Mouse (Mus musculus): ENCODE measurements at regions not wholly inside any gene's neighbourhood (a gene's known extent, or its start where the extent isn't known, plus 50 kb on each side); places are given as distances from the start of the nearest gene placed in this dataset.

- Histone ChIP-seq H3K4me1 (ENCODE audit: insufficient read depth, low read depth, low read length) (no peaks in the 10 kb centered on the region), H3K9me3 (replicated peaks) (peaks cover 53% of the 10 kb centered on the region), H3K4me3 (ENCODE audit: low read depth, low read length) (peak overlapping the region; percentile 7; the same call in 1 of the 2 replicates), H3K36me3 (replicated peaks) (no peaks in the 10 kb centered on the region), H3K27me3 (ENCODE audit: insufficient read depth, low read length) (no peaks in the 10 kb centered on the region)
- ATAC-seq (ENCODE audit: extremely low read depth, insufficient number of reproducible peaks, low FRiP score, poor library complexity, severe bottlenecking) (no peak), DNase-seq (ENCODE audit: low spot score) (no peak)
- TF ChIP-seq TAL1 (conservative IDR thresholded peaks at IDR 0.05; ENCODE audit: low read depth, low read length) (no peak), CTCF (IDR thresholded peaks at IDR 0.05; ENCODE audit: low read depth, low read length) (no peak), GATA1 (IDR thresholded peaks at IDR 0.05; ENCODE audit: borderline replicate concordance, low read length) (no peak), GATA2 (IDR thresholded peaks at IDR 0.05; ENCODE audit: borderline replicate concordance, low read depth, low read length) (no peak), POLR2AphosphoS5 (IDR thresholded peaks at IDR 0.05; ENCODE audit: insufficient replicate concordance, low read depth, low read length) (no peak)
These were observed 377.6 kb upstream of the Xylt1 start for GRCm38 (mm10) chr7:117003167-117003566.

GRCm38 (mm10) chr7:117018349-117018748 is 362.4 kb upstream of the Xylt1 start:
- Histone ChIP-seq H3K27me3 (ENCODE audit: insufficient read depth, low read length) (no peaks in the 10 kb centered on the region), H3K9me3 (replicated peaks) (peaks cover 21% of the 10 kb centered on the region), H3K36me3 (replicated peaks) (no peaks in the 10 kb centered on the region), H3K4me1 (ENCODE audit: insufficient read depth, low read depth, low read length) (no peaks in the 10 kb centered on the region), H3K4me3 (ENCODE audit: low read depth, low read length) (no peak overlapping the region)
- DNase-seq (ENCODE audit: low spot score), result no peak
- TF ChIP-seq POLR2AphosphoS5 (IDR thresholded peaks at IDR 0.05; ENCODE audit: insufficient replicate concordance, low read depth, low read length), result no peak
- TF ChIP-seq TAL1 (conservative IDR thresholded peaks at IDR 0.05; ENCODE audit: low read depth, low read length), result no peak
- TF ChIP-seq CTCF (IDR thresholded peaks at IDR 0.05; ENCODE audit: low read depth, low read length), result no peak
- no peak for TF ChIP-seq GATA1 (IDR thresholded peaks at IDR 0.05; ENCODE audit: borderline replicate concordance, low read length)
- no peak for TF ChIP-seq GATA2 (IDR thresholded peaks at IDR 0.05; ENCODE audit: borderline replicate concordance, low read depth, low read length)
- no peak for ATAC-seq (ENCODE audit: extremely low read depth, insufficient number of reproducible peaks, low FRiP score, poor library complexity, severe bottlenecking)

- TF ChIP-seq CTCF (IDR thresholded peaks at IDR 0.05; ENCODE audit: low read depth, low read length) (no peak), POLR2AphosphoS5 (IDR thresholded peaks at IDR 0.05; ENCODE audit: insufficient replicate concordance, low read depth, low read length) (no peak), TAL1 (conservative IDR thresholded peaks at IDR 0.05; ENCODE audit: low read depth, low read length) (no peak), GATA2 (IDR thresholded peaks at IDR 0.05; ENCODE audit: borderline replicate concordance, low read depth, low read length) (no peak), GATA1 (IDR thresholded peaks at IDR 0.05; ENCODE audit: borderline replicate concordance, low read length) (no peak)
- no peaks in the 10 kb centered on the region for H3K36me3 ChIP-seq (replicated peaks)
- H3K4me1 ChIP-seq (ENCODE audit: insufficient read depth, low read depth, low read length), result no peaks in the 10 kb centered on the region
- peaks cover 28% of the 10 kb centered on the region for H3K9me3 ChIP-seq (replicated peaks)
- DNase-seq (ENCODE audit: low spot score), result no peak
- no peaks in the 10 kb centered on the region for H3K27me3 ChIP-seq (ENCODE audit: insufficient read depth, low read length)
- ATAC-seq (ENCODE audit: extremely low read depth, insufficient number of reproducible peaks, low FRiP score, poor library complexity, severe bottlenecking), result no peak
- H3K4me3 ChIP-seq (ENCODE audit: low read depth, low read length), result no peak overlapping the region
These were observed 359.1 kb upstream of the Xylt1 start for GRCm38 (mm10) chr7:117021716-117022115.

GRCm38 (mm10) chr7:117044926-117045325 is 335.9 kb upstream of the Xylt1 start:
- Histone ChIP-seq H3K27me3 (ENCODE audit: insufficient read depth, low read length) (no peaks in the 10 kb centered on the region), H3K4me1 (ENCODE audit: insufficient read depth, low read depth, low read length) (no peaks in the 10 kb centered on the region), H3K9me3 (replicated peaks) (peaks cover 43% of the 10 kb centered on the region), H3K36me3 (replicated peaks) (no peaks in the 10 kb centered on the region), H3K4me3 (ENCODE audit: low read depth, low read length) (no peak overlapping the region)
- no peak for DNase-seq (ENCODE audit: low spot score)
- ATAC-seq (ENCODE audit: extremely low read depth, insufficient number of reproducible peaks, low FRiP score, poor library complexity, severe bottlenecking), result no peak
- TF ChIP-seq CTCF (IDR thresholded peaks at IDR 0.05; ENCODE audit: low read depth, low read length) (no peak), TAL1 (conservative IDR thresholded peaks at IDR 0.05; ENCODE audit: low read depth, low read length) (no peak), POLR2AphosphoS5 (IDR thresholded peaks at IDR 0.05; ENCODE audit: insufficient replicate concordance, low read depth, low read length) (no peak), GATA2 (IDR thresholded peaks at IDR 0.05; ENCODE audit: borderline replicate concordance, low read depth, low read length) (no peak), GATA1 (IDR thresholded peaks at IDR 0.05; ENCODE audit: borderline replicate concordance, low read length) (no peak)

- TF ChIP-seq POLR2AphosphoS5 (IDR thresholded peaks at IDR 0.05; ENCODE audit: insufficient replicate concordance, low read depth, low read length), result no peak
- DNase-seq (ENCODE audit: low spot score) (no peak), ATAC-seq (ENCODE audit: extremely low read depth, insufficient number of reproducible peaks, low FRiP score, poor library complexity, severe bottlenecking) (no peak)
- Histone ChIP-seq H3K4me3 (ENCODE audit: low read depth, low read length) (no peak overlapping the region), H3K9me3 (replicated peaks) (peaks cover 31% of the 10 kb centered on the region), H3K4me1 (ENCODE audit: insufficient read depth, low read depth, low read length) (no peaks in the 10 kb centered on the region), H3K27me3 (ENCODE audit: insufficient read depth, low read length) (no peaks in the 10 kb centered on the region), H3K36me3 (replicated peaks) (no peaks in the 10 kb centered on the region)
These were observed 331.5 kb upstream of the Xylt1 start for GRCm38 (mm10) chr7:117049249-117049648.

- no peak for DNase-seq (ENCODE audit: low spot score)
- no peak overlapping the region for H3K4me3 ChIP-seq (ENCODE audit: low read depth, low read length)
- TF ChIP-seq TAL1 (conservative IDR thresholded peaks at IDR 0.05; ENCODE audit: low read depth, low read length) (no peak), CTCF (IDR thresholded peaks at IDR 0.05; ENCODE audit: low read depth, low read length) (no peak), GATA1 (IDR thresholded peaks at IDR 0.05; ENCODE audit: borderline replicate concordance, low read length) (no peak)
- ATAC-seq (ENCODE audit: extremely low read depth, insufficient number of reproducible peaks, low FRiP score, poor library complexity, severe bottlenecking), result no peak
- H3K27me3 ChIP-seq (ENCODE audit: insufficient read depth, low read length), result no peaks in the 10 kb centered on the region
- no peaks in the 10 kb centered on the region for H3K36me3 ChIP-seq (replicated peaks)
- no peaks in the 10 kb centered on the region for H3K4me1 ChIP-seq (ENCODE audit: insufficient read depth, low read depth, low read length)
- peaks cover 24% of the 10 kb centered on the region for H3K9me3 ChIP-seq (replicated peaks)
These were observed 315.0 kb upstream of the Xylt1 start for GRCm38 (mm10) chr7:117065771-117066170.
